Mouse (Mus musculus): Measurements from ENCODE around the gene Lrrc75a.

The Lrrc75a gene

GRCm38 (mm10) chr11:62621079-62621478, 27.2 kb downstream of the Lrrc75a start:
- no peak for DNase-seq (ENCODE audit: low spot score)

- DNase-seq (ENCODE audit: low spot score) = no peak
Observed at GRCm38 (mm10) chr11:62615456-62615855, 32.9 kb downstream of the Lrrc75a start.

DNA sequence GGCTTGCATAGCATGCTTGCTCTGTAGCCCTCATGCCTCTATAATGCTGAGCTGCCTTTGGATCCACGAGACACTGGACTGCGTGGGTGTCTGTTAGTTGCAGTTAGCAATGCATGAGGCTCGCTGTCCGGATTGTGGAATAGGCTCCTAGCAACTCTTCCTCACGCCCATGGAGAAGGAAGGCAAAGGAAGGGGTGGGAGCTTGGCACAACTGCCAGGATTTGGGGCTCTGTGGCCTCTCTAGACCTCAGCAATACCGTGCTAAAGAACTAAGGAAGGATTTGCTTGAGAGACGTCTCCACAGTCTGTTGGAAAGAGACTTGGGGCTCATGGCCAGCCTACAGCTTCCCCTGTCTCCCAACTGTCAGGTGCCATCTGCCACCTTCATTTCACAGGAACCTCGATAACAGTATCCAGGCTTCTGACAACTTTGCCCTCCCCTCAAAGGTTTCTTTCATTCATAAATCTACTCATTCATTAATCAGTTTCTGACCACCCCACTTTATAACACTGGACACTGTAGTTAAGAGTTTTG, 33.4 kb downstream of the Lrrc75a start:
- DNase-seq (ENCODE audit: low spot score) = no peak

DNA sequence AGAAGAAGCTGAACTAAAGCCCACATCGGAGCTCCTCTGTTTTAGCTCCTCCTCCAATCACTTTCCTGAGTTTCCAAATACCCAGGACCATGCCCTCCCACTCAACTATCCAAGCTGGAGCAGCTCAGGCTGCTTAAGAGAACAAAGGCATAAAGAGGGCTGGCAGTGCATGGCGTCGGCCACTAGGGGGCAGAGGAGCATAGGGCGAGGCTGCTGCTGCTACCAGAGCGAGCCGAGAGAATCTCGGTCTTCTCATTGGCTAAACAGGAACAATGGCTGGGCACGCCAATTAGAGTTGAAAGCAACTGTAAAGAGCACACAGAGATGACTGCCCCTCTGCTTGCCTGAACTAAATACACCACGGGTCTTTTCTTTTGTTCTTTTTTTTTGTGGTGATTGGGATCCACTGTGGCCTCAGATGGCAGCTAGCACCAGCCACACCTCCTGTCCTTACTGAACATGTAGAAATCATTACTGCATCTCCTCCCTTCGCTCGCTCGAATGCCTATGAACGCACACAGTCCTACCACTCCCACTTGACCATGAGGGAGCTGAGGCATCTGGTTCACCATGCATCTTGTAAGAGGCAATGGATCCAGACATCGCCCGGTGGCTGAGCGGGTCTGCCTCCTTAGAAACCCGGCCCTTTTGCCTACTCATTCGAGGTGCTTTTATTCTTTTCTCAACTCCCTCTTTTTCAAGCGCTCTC, 34.5 kb downstream of the Lrrc75a start:
- DNase-seq (ENCODE audit: low spot score) = peak; percentile 89

DNA sequence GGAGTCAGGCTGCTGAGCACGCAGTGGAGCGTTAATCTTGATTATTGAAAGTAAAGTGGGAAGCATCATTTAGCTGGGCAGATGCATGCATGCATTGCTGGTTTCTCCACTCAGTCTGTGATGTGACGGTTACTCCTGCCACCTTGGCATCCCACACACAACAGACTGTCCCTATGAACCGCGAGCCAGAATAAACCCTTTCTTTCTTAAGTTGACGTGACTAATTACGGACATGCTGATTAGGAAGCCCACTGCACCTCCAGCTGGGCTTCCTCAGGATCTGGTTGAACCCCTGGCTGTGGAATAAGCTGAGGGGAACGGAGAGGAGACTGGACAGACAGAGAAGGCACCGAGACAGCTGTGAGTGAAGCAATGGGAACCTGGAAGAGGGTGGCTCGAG, 35.7 kb downstream of the Lrrc75a start:
- no peak for DNase-seq (ENCODE audit: low spot score)

GRCm38 (mm10) chr11:62610304-62610703, 38.0 kb downstream of the Lrrc75a start:
- DNase-seq (ENCODE audit: low spot score) = no peak

DNA sequence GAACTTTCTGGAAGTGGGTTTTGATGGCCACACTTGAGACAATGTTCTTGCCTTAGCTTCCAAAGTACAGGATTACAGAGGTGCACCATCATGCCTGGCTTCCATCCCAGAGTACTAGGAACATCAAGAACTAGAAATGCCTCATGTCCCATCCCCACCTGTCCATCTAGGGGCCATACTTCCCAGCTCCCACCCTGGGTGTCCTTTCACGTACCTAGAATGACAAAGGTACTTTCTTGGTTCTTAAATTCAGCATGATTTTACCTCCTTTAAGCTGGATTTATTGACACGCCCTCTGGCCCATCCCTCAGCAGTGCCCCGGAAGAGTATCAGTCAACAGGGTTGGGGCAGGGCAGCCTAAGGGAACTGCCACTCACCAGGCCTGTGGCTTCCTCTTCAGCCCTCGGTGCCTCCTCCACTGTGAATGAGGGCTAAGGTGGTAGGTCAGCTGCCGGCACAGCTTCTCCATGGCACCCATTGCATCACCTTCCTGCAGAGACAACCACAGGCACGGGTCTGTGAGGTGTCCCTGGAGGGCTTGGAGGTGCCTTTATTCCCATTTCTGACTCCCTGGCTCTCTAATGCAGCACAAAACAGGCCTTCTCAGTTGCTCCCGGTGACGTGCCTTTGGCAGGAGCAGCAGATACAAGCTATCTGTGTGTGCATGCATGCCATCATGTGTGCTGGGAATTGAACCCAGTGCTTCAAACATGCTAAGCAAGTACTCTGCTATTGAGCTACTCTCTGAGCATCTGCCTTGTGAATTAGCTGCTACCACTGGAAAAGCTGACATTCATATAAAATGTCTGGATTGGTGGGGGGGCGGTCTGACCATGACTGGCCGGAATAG, 39.3 kb downstream of the Lrrc75a start:
- DNase-seq (ENCODE audit: low spot score) = no peak

DNA sequence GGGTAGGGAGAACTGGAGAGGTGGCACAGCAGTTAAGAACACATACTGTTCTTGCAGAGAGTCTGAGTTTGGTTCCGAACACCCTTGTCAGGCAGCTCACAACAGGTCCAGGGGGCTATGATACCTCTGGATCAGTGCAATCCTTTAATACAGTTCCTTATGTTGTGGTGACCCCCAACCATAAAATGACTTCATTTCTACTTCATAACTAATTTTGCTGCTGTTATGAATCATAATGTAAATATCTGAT, 40.4 kb downstream of the Lrrc75a start:
- no peak for DNase-seq (ENCODE audit: low spot score)

GRCm38 (mm10) chr11:62607170-62607951, 41.0 kb downstream of the Lrrc75a start:
- no peak for DNase-seq (ENCODE audit: low spot score)

- DNase-seq (ENCODE audit: low spot score) = no peak
Observed at GRCm38 (mm10) chr11:62606299-62607169, 41.8 kb downstream of the Lrrc75a start.

- DNase-seq (ENCODE audit: low spot score) = no peak
Observed at GRCm38 (mm10) chr11:62605619-62606298, 42.6 kb downstream of the Lrrc75a start.

- DNase-seq (ENCODE audit: low spot score) = no peak
Observed at GRCm38 (mm10) chr11:62604886-62605618, 43.3 kb downstream of the Lrrc75a start.

DNA sequence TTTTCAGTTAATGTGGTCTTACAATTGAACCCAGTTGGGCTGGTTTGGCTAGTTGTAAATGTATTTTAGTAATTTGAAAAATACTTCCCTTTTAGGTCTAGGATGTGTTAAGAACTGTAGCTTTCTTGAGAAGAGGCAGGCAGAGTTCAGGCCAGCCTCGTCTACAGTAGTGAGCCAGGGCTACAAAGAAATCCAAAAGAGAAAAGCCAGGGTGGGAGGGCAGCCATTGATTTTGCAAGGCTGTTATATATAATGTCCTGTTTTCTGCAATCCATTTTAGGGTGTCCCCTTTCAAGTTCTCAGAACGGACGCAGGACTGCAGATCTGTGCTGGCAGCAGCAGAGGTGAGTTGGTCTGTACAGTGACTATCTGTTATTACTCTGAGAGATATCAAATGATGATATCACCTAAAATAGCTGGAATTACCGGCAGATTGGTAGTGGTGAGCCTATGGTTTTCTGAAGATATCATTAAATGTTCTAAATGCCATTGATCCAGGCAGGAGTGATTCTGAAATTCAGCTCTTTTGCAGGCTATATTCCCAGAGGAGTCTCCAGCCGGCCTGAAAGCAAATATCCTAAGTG, 44.1 kb downstream of the Lrrc75a start:
- DNase-seq (ENCODE audit: low spot score) = no peak

DNA sequence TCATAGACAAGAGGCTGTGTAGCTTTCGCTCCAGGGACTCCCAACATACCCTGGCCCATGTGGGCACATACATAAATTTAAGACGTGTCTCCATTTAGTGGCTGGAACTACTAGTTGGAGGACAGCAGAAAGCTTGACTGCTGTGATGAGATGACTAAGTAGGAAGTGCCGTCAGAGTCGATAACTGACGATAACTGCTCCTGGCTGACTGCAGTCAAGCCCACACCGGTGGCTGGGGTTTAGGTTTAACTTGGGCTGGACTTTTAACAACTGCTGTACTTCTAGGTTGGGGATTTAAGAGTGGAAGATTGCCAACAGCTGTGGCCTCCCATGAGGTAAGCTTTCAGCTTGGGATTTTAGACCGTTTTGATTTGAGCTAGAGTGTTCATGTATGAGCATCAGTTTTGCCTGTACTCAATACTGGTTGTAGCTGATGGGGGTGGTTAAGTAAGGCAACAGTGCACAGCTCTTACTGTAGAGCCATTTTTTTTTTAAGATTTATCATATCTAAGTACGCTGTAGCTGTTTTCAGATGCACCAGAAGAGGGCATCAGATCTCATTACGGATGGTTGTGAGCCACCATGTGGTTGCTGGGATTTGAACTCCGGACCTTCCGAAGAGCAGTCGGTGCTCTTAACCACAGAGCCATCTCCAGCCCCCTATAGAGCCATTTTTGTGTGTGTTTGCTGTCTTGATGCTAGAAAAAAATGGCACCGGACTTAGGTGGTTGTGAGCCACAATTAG, 44.8 kb downstream of the Lrrc75a start:
- DNase-seq (ENCODE audit: low spot score) = no peak

GRCm38 (mm10) chr11:62602619-62603311, 45.6 kb downstream of the Lrrc75a start:
- peak; percentile 98 for DNase-seq (ENCODE audit: low spot score)

GRCm38 (mm10) chr11:62601732-62602618, 46.3 kb downstream of the Lrrc75a start:
- no peak for DNase-seq (ENCODE audit: low spot score)

DNA sequence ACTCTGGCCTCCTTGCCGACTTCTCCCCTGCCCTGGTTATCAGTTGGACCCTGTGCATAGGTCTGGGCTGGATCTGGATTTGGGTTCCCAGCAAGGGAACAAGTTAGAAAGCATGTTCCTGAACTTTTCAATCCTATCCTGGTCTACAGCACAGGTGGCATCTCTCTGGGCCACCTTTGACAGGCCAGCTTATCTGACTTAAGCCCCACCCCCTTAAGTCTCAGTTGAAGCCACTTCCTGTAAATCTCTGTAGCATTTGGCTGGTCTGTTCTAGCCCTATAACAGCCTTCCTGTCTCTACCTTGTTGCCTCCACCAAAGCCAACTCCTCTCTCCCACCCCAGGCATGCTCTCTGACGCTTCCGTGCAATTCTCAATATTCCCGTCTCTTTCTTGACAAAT, 49.8 kb downstream of the Lrrc75a start:
- DNase-seq (ENCODE audit: low spot score) = no peak

Data from ovary, postnatal 36 days (tissue).